Mouse (Mus musculus): ENCODE data around the gene Arpc3.
"Not testable (repeated sequence)": the region's sequence is repeated elsewhere in the genome, so short reads cannot be mapped to it uniquely, and the experiment has no call there.

Arpc3 gene

GRCm38 (mm10) chr5:122439400-122440094 lies 47.9 kb downstream of the Arpc3 start:
- no peak for DNase-seq (ENCODE audit: low spot score in 2 of 2)

DNA sequence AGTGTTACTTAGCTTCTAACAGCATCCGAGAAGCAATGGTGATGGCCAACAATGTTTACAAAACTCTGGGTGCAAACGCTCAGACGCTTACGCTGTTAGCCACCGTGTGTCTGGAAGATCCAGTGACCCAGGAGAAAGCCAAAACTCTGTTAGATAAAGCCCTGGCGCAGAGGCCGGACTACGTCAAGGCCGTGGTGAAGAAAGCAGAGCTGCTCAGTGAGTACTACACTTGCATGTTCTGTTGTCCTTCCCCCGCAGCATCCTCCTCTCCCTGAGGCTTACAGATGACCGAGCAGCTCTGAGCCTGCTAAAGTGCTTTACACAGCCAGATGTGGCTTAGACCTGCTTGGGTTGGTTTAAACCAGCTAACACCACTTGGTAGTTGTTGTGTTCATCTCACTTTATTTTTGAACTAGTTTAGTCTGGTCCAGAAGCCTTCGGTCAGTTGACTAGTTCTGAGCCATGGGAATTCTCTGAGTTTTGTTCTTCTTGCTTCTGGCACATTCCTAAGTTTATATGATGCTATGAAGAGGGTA lies 48.5 kb downstream of the Arpc3 start:
- DNase-seq (ENCODE audit: low spot score in 2 of 2), result no peak

GRCm38 (mm10) chr5:122444492-122444891 lies 52.8 kb downstream of the Arpc3 start:
- DNase-seq (ENCODE audit: low spot score in 2 of 2), result no peak

DNA sequence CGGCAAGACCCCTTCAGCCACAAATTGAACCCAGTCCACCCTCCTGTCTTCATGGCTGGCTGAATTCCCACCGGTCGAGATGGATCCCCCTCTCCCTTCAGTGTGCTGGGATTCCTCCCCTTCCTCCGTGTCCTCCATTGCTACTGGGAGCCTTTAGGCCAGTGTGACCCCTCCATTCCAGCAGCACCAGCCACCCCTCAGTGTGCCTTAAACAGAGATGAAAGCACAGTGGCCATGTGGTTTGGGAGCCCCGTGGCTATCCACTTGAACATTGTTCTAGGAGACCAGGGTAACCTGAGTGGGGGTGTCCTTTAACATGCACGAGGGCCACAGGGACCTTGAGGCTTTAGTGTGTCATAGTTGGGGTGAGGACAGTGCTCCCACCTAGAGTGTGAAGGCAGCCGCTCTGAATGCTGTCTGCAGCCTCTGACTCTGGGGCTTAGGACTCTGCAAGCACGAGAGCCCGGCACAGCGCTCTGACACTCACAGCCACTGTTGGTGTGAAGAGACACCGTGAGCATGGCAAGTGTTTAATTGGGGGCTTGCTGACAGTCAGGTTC lies 53.5 kb downstream of the Arpc3 start:
- DNase-seq (ENCODE audit: low spot score in 2 of 2), result no peak

GRCm38 (mm10) chr5:122447857-122448256 lies 56.2 kb downstream of the Arpc3 start:
- DNase-seq (ENCODE audit: low spot score in 2 of 2), result no peak

GRCm38 (mm10) chr5:122448869-122449268 lies 57.2 kb downstream of the Arpc3 start:
- DNase-seq (ENCODE audit: low spot score in 2 of 2), result no peak

GRCm38 (mm10) chr5:122449946-122450345 lies 58.3 kb downstream of the Arpc3 start:
- no peak for DNase-seq (ENCODE audit: low spot score in 2 of 2)

GRCm38 (mm10) chr5:122450913-122451317 lies 59.2 kb downstream of the Arpc3 start:
- no peak for DNase-seq (ENCODE audit: low spot score in 2 of 2)

DNA sequence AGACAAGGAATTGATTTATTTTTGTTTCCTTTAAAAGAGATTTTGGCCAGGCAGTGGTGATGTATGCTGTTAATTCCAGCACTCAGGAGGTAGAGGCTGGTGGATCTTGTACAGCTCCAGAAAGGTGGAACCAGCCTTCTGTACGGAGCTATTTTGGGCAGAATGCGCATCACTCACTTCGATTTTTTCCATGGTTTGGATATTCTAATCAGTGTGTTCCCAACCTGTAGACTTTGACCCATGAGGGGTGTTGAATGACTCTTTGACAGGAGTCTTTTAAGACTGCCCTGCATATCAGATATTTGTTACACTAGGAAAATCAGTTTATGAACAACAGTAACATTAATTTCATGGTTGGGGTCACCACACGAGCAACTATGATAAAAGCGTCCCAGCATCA lies 59.6 kb downstream of the Arpc3 start:
- no peak for DNase-seq (ENCODE audit: low spot score in 2 of 2)

- no peak for DNase-seq (ENCODE audit: low spot score in 2 of 2)
Measured at GRCm38 (mm10) chr5:122452194-122452593, 60.5 kb downstream of the Arpc3 start.

DNA sequence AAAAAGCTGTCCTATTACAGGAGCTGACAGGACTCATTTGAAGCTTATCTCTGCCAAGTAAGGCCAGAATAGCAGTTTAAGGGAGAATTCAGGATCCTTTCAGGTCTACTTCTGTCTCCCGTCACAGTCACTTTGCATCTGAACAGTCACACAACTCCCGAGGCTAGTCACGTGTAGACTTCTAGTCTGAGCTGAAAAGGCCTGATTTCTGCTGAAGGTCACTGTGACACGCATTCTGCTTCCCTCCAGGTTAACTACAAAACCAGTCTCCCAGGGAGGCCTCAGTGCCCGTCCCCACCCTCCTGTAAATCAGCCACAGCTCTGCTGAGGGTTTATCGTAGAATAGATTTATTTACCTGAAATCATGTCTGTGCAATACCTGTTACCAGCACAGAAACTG lies 61.5 kb downstream of the Arpc3 start:
- DNase-seq (ENCODE audit: low spot score in 2 of 2), result no peak

DNA sequence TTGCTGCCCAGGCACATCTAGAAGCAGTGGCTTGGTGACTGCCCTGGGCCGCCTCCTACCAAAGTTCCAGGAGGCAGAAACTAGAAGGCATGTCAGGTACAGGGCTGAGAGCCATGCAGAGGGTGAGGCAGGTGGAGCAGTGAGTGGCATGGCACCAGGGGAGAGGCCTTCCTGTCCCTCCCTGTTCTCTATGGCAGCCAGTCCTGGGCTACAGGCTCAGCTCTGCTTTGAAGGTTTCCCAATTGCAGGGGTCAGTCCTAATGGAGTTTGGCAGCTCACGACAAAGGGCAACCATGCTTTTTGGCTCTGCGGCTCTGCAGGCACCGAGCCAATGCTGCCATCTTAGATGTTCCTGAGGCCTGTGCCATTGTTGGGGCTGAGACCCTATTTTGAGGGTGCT lies 62.8 kb downstream of the Arpc3 start:
- DNase-seq (ENCODE audit: low spot score in 2 of 2), result no peak

GRCm38 (mm10) chr5:122454883-122455282 lies 63.2 kb downstream of the Arpc3 start:
- DNase-seq (ENCODE audit: low spot score in 2 of 2), result no peak

DNA sequence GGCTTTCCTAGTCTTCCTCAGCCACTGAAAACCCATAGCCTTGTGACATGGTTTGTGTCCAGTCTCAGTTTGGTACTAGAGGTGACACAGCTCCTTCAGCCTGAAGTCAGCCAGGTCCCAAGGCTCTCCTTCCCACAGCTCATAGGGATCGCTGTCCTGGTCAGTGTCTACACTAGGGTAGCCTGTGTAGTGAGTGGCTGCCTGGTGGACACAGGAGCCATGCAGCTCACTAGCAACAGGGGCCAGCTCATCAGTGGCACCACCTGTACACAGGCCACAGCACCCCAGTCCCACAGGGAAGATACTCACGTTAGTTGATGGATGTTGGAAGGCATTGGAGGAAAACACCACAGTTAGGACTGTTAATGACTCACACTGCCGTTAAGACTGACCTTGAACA lies 63.9 kb downstream of the Arpc3 start:
- DNase-seq (ENCODE audit: low spot score in 2 of 2), result no peak

- DNase-seq (ENCODE audit: low spot score in 2 of 2), result not testable (repeated sequence)
Measured at GRCm38 (mm10) chr5:122457054-122457453, 65.4 kb downstream of the Arpc3 start.

DNA sequence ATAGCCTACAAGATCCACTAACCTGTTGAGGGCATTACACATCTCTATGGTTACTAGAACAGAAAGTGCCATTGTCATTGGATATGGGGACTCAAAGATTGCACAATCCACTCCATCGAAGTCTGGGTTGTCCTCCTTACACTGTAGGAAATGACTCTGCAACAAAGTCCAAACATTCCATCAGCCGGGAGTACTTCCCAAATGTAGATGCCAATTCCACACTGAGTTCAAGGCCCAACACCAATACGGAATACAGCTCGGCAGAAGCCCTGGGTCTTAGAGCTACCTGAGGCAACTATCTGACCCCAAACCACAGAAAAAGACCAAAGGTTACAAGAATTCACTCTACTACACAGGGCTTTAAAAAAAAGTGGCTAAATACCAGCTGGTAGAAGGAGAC lies 66.4 kb downstream of the Arpc3 start:
- DNase-seq (ENCODE audit: low spot score in 2 of 2), result no peak

DNA sequence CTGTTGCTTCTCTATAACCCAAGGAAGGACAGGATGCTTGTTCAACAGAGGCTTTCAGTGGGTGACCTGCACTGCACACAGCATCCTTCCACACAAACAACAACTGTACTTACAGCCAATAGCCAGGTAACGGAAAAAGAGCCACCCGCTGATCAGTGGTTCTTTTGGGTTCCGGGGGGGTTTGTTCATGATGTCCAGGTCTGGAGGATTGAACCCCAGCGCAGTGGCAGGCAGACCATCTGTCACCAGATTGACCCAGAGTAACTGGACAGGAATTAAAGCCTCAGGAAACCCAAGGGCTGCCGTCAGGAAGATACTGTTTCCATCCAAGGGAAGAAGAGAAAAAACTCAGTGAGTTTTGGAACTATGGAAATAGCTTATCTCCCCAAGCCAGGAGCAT lies 67.7 kb downstream of the Arpc3 start:
- no peak for DNase-seq (ENCODE audit: low spot score in 2 of 2)

GRCm38 (mm10) chr5:122460656-122461055 lies 69.0 kb downstream of the Arpc3 start:
- no peak for DNase-seq (ENCODE audit: low spot score in 2 of 2)

- DNase-seq (ENCODE audit: low spot score in 2 of 2), result no peak
Measured at GRCm38 (mm10) chr5:122461431-122461830, 69.8 kb downstream of the Arpc3 start.
